In genomic region chr2:180701767-180702621, GRCm38 (mm10) we compare ENCODE assay signal across 7 mouse cellular contexts. TPM values are rescaled to one million over a fixed set of nuclear protein-coding genes. Genes with fewer than 3 reads are reported as not detected.
DNase-seq lines count a peak whose midpoint lies in the region; ATAC-seq and TF ChIP-seq lines count a peak whose summit lies in the region.

No protein-coding gene starts in this region.

- H3K9ac ChIP-seq in embryonic facial prominence, embryonic 12.5 days = peak overlapping the region; percentile 96
- H3K9ac ChIP-seq in limb, embryonic 11.5 days (ENCODE audit: low read length) = peak overlapping the region; percentile 93
- H3K9ac ChIP-seq in midbrain, embryonic 13.5 days (replicated peaks) = peak overlapping the region; percentile 97

- no peaks in the 10 kb centered on the region for H3K36me3 ChIP-seq in embryonic facial prominence, embryonic 12.5 days
- no peaks in the 10 kb centered on the region; the same call in 1 of the 2 replicates for H3K36me3 ChIP-seq in limb, embryonic 11.5 days (ENCODE audit: control insufficient read depth, insufficient read depth, low read length)
- H3K36me3 ChIP-seq in midbrain, embryonic 13.5 days = no peaks in the 10 kb centered on the region
- H3K36me3 ChIP-seq in small intestine, adult 2 months (ENCODE audit: control insufficient read depth, insufficient read depth, low read length) = no peaks in the 10 kb centered on the region

- peaks cover 25% of the 10 kb centered on the region for H3K4me1 ChIP-seq in embryonic facial prominence, embryonic 12.5 days
- peaks cover 14% of the 10 kb centered on the region for H3K4me1 ChIP-seq in limb, embryonic 11.5 days (ENCODE audit: control insufficient read depth, insufficient read depth, low read length)
- H3K4me1 ChIP-seq in midbrain, embryonic 13.5 days (replicated peaks) = peaks cover 48% of the 10 kb centered on the region
- H3K4me1 ChIP-seq in small intestine, adult 2 months (ENCODE audit: control insufficient read depth, insufficient read depth, insufficient read length, low read length) = peaks cover 24% of the 10 kb centered on the region

- H3K27me3 ChIP-seq in embryonic facial prominence, embryonic 12.5 days = no peaks in the 10 kb centered on the region
- H3K27me3 ChIP-seq in limb, embryonic 11.5 days (ENCODE audit: control insufficient read depth, insufficient read depth, low read length) = no peaks in the 10 kb centered on the region
- no peaks in the 10 kb centered on the region for H3K27me3 ChIP-seq in midbrain, embryonic 13.5 days
- H3K27me3 ChIP-seq in small intestine, adult 2 months (ENCODE audit: control insufficient read depth, insufficient read depth, low read length) = no peaks in the 10 kb centered on the region

- no peak for TF ChIP-seq CTCF in small intestine, adult 2 months (IDR thresholded peaks at IDR 0.05; ENCODE audit: extremely low read depth, insufficient read length, insufficient replicate concordance, low read depth, low read length)

- peak; percentile 81 for TF ChIP-seq POLR2A in small intestine, adult 2 months (IDR thresholded peaks at IDR 0.05; ENCODE audit: low read depth, low read length)

- peak overlapping the region; percentile 89 for H3K4me3 ChIP-seq in embryonic facial prominence, embryonic 12.5 days
- peak overlapping the region; percentile 83 for H3K4me3 ChIP-seq in limb, embryonic 11.5 days (ENCODE audit: low read depth, low read length)
- peak overlapping the region; percentile 95 for H3K4me3 ChIP-seq in midbrain, embryonic 13.5 days (replicated peaks)
- peak overlapping the region; percentile 97 for H3K4me3 ChIP-seq in small intestine, adult 2 months (ENCODE audit: low read depth, low read length)

- H3K4me2 ChIP-seq in embryonic facial prominence, embryonic 12.5 days (replicated peaks) = peak overlapping the region; percentile 94
- H3K4me2 ChIP-seq in limb, embryonic 11.5 days (ENCODE audit: low read depth, severe bottlenecking) = peak overlapping the region; percentile 68
- peak overlapping the region; percentile 97 for H3K4me2 ChIP-seq in midbrain, embryonic 13.5 days (replicated peaks)

- peak overlapping the region; percentile 95 for H3K27ac ChIP-seq in embryonic facial prominence, embryonic 12.5 days
- peak overlapping the region; percentile 88 for H3K27ac ChIP-seq in limb, embryonic 11.5 days (replicated peaks; ENCODE audit: low read depth, low read length)
- peak overlapping the region; percentile 95 for H3K27ac ChIP-seq in midbrain, embryonic 13.5 days
- H3K27ac ChIP-seq in small intestine, adult 2 months (ENCODE audit: insufficient read depth, low read depth, low read length) = peak overlapping the region; percentile 95

- under 1% methylated on average over 66 of the region's 66 CpGs for WGBS in embryonic facial prominence, embryonic 12.5 days
- under 1% methylated on average over 66 of the region's 66 CpGs for WGBS in limb, embryonic 11.5 days
- WGBS in midbrain, embryonic 13.5 days = under 1% methylated on average over 66 of the region's 66 CpGs
- under 1% methylated on average over 66 of the region's 66 CpGs for WGBS in small intestine, adult 2 months

- peak; percentile 87 for ATAC-seq in embryonic facial prominence, embryonic 12.5 days (ENCODE audit: insufficient number of reproducible peaks, insufficient read depth, low FRiP score, low TSS enrichment)
- ATAC-seq in limb, embryonic 11.5 days (ENCODE audit: insufficient number of reproducible peaks, low FRiP score, low TSS enrichment, low read depth) = peak; percentile 93
- ATAC-seq in midbrain, embryonic 13.5 days = peak; percentile 98

- peak; percentile 95 to 96 for DNase-seq in adrenal gland, postnatal 36 days
- peak; percentile 93 to 94 for DNase-seq in heart, adult 18-20 months
- peak; percentile 91 for DNase-seq in kidney, adult 18-20 months
- peak; percentile 92 for DNase-seq in limb, embryonic 11.5 days (ENCODE audit: low spot score)

- no peaks in the 10 kb centered on the region for H3K9me3 ChIP-seq in embryonic facial prominence, embryonic 12.5 days
- no peaks in the 10 kb centered on the region for H3K9me3 ChIP-seq in limb, embryonic 11.5 days (ENCODE audit: control insufficient read depth, low read length)
- no peaks in the 10 kb centered on the region for H3K9me3 ChIP-seq in midbrain, embryonic 13.5 days

RNA-seq across cellular contexts. Expression of gene Dido1, which starts 7.8 kb away (rescaled TPM):
- 10 to 100 TPM; 38.7 to 40.7 TPM for total RNA-seq in adrenal gland, postnatal 36 days (2021)
- 35.3 and 36.8 TPM in 2 replicates for polyA plus RNA-seq in embryonic facial prominence, embryonic 12.5 days (2016; fragmentation: Nextera tagmentation; extraction: Ambion mirVana)
- 10 to 100 TPM; 25.8 to 29.9 TPM for total RNA-seq in heart, adult 18-20 months (2021)
- polyA plus RNA-seq in limb, embryonic 11.5 days (2014; fragmentation: Nextera tagmentation; extraction: Ambion mirVana) = 30.0 and 34.9 TPM in 2 replicates
- 33.9 and 36.3 TPM in 2 replicates for polyA plus RNA-seq in midbrain, embryonic 13.5 days (2015; fragmentation: Nextera tagmentation; extraction: Ambion mirVana)
- polyA plus RNA-seq in small intestine, adult 2 months (2012; rRNA removed) = 4.5 and 7.3 TPM in 2 replicates

RNA-seq across cellular contexts. Expression of gene Gid8, which starts 7.9 kb away (rescaled TPM):
- 10 to 100 TPM; 58.9 to 63.1 TPM for total RNA-seq in adrenal gland, postnatal 36 days (2021)
- polyA plus RNA-seq in embryonic facial prominence, embryonic 12.5 days (2016; fragmentation: Nextera tagmentation; extraction: Ambion mirVana) = 62.6 and 63.6 TPM in 2 replicates
- total RNA-seq in heart, adult 18-20 months (2021) = 10 to 100 TPM; 55.8 to 59.5 TPM
- polyA plus RNA-seq in limb, embryonic 11.5 days (2014; fragmentation: Nextera tagmentation; extraction: Ambion mirVana) = 64.9 and 65.6 TPM in 2 replicates
- polyA plus RNA-seq in midbrain, embryonic 13.5 days (2015; fragmentation: Nextera tagmentation; extraction: Ambion mirVana) = 56.3 and 61.1 TPM in 2 replicates
- 9.2 and 20.3 TPM in 2 replicates for polyA plus RNA-seq in small intestine, adult 2 months (2012; rRNA removed)

RNA-seq across cellular contexts. Expression of gene Slc17a9, which starts 23.1 kb away (rescaled TPM):
- 1 to 10 TPM; 1.1 to 1.2 TPM for total RNA-seq in adrenal gland, postnatal 36 days (2021)
- polyA plus RNA-seq in embryonic facial prominence, embryonic 12.5 days (2016; fragmentation: Nextera tagmentation; extraction: Ambion mirVana) = 0.36 and 0.56 TPM in 2 replicates
- under 1 TPM; 0.10 to 0.54 TPM for total RNA-seq in heart, adult 18-20 months (2021)
- 0.09 and 0.45 TPM in 2 replicates for polyA plus RNA-seq in limb, embryonic 11.5 days (2014; fragmentation: Nextera tagmentation; extraction: Ambion mirVana)
- 0.27 and 0.61 TPM in 2 replicates for polyA plus RNA-seq in midbrain, embryonic 13.5 days (2015; fragmentation: Nextera tagmentation; extraction: Ambion mirVana)
- polyA plus RNA-seq in small intestine, adult 2 months (2012; rRNA removed) = 13.4 and 15.8 TPM in 2 replicates

RNA-seq across cellular contexts. Expression of gene Tcfl5, which starts 59.5 kb away (rescaled TPM):
- not detected for total RNA-seq in adrenal gland, postnatal 36 days (2021)
- polyA plus RNA-seq in embryonic facial prominence, embryonic 12.5 days (2016; fragmentation: Nextera tagmentation; extraction: Ambion mirVana) = 0.26 and 0.32 TPM in 2 replicates
- total RNA-seq in heart, adult 18-20 months (2021) = not detected
- 0.17 and 0.28 TPM in 2 replicates for polyA plus RNA-seq in limb, embryonic 11.5 days (2014; fragmentation: Nextera tagmentation; extraction: Ambion mirVana)
- 0.09 and 0.15 TPM in 2 replicates for polyA plus RNA-seq in midbrain, embryonic 13.5 days (2015; fragmentation: Nextera tagmentation; extraction: Ambion mirVana)
- not detected in 2 replicates for polyA plus RNA-seq in small intestine, adult 2 months (2012; rRNA removed)

Comparison
In these comparisons a context has a peak if more than half of its experiments do, and no peak if none do; other contexts are left out.
1. Peak in every context shown above with its lines: DNase-seq, ATAC-seq, H3K4me3 ChIP-seq and H3K27ac ChIP-seq.